Mouse (Mus musculus): ENCODE measurements around the gene Mall. TPM values are rescaled to one million over a fixed set of nuclear protein-coding genes. Genes with fewer than 3 reads are reported as not detected.

Gene Mall
- total and polyA plus RNA-seq, 3 experiments: 5.9 to 11.4 (median 7.1) TPM

- H3K4me1 ChIP-seq (ENCODE audit: control insufficient read depth, insufficient read depth, low read length): no peaks in the 10 kb centered on the region
- no peaks in the 10 kb centered on the region for H3K79me2 ChIP-seq (replicated peaks; ENCODE audit: control insufficient read depth, insufficient read depth, low read length)
- H3K27me3 ChIP-seq (ENCODE audit: control insufficient read depth, insufficient read depth, low read length): no peaks in the 10 kb centered on the region
- no peak overlapping the region for H3K4me3 ChIP-seq
- WGBS: 69% methylated on average over 10 of the region's 10 CpGs
- H3K36me3 ChIP-seq (ENCODE audit: control insufficient read depth, insufficient read depth, low read length): no peaks in the 10 kb centered on the region
- no peak for DNase-seq
- TF ChIP-seq EP300 (IDR thresholded peaks at IDR 0.05; ENCODE audit: insufficient read depth, low read depth, low read length) (no peak), POLR2A (IDR thresholded peaks at IDR 0.05; ENCODE audit: insufficient read depth, low read depth, low read length) (no peak), CTCF (IDR thresholded peaks at IDR 0.05) (no peak)
- H3K27ac ChIP-seq: no peak overlapping the region
- no peak overlapping the region for H3K9ac ChIP-seq (ENCODE audit: low read depth, low read length)
- intact Hi-C loops (cut with DNase I): loop anchor here (2.0 kb wide), 1 partner anchor 92 kb away; no protein-coding TSS in a partner anchor
These were observed 30.8 kb upstream of the Mall start for GRCm38 (mm10) chr2:127760429-127761000.

GRCm38 (mm10) chr2:127760014-127760413 lies 30.3 kb upstream of the Mall start:
- no peak for DNase-seq
- TF ChIP-seq EP300 (IDR thresholded peaks at IDR 0.05; ENCODE audit: insufficient read depth, low read depth, low read length) (no peak), CTCF (IDR thresholded peaks at IDR 0.05) (no peak), POLR2A (IDR thresholded peaks at IDR 0.05; ENCODE audit: insufficient read depth, low read depth, low read length) (no peak)
- intact Hi-C loops (cut with DNase I): loop anchor here (2.0 kb wide), 1 partner anchor 93 kb away; no protein-coding TSS in a partner anchor
- H3K27ac ChIP-seq: no peak overlapping the region
- H3K4me1 ChIP-seq (ENCODE audit: control insufficient read depth, insufficient read depth, low read length): no peaks in the 10 kb centered on the region
- WGBS: 77% methylated on average over 6 of the region's 6 CpGs
- no peaks in the 10 kb centered on the region for H3K79me2 ChIP-seq (replicated peaks; ENCODE audit: control insufficient read depth, insufficient read depth, low read length)
- no peaks in the 10 kb centered on the region for H3K27me3 ChIP-seq (ENCODE audit: control insufficient read depth, insufficient read depth, low read length)
- no peak overlapping the region for H3K9ac ChIP-seq (ENCODE audit: low read depth, low read length)
- no peaks in the 10 kb centered on the region for H3K36me3 ChIP-seq (ENCODE audit: control insufficient read depth, insufficient read depth, low read length)
- H3K4me3 ChIP-seq: no peak overlapping the region

- Histone ChIP-seq H3K79me2 (replicated peaks; ENCODE audit: control insufficient read depth, insufficient read depth, low read length) (no peaks in the 10 kb centered on the region), H3K9ac (ENCODE audit: low read depth, low read length) (no peak overlapping the region), H3K27me3 (ENCODE audit: control insufficient read depth, insufficient read depth, low read length) (no peaks in the 10 kb centered on the region), H3K36me3 (ENCODE audit: control insufficient read depth, insufficient read depth, low read length) (no peaks in the 10 kb centered on the region), H3K4me1 (ENCODE audit: control insufficient read depth, insufficient read depth, low read length) (no peaks in the 10 kb centered on the region), H3K4me3 (no peak overlapping the region), H3K27ac (no peak overlapping the region; the same call in 1 of the 2 replicates)
- peak in 1 of 2 experiments; percentile 30 for DNase-seq
- intact Hi-C loops (cut with DNase I): loop anchor here (2.0 to 5.0 kb wide), 2 partner anchors 75 to 152 kb away; no protein-coding TSS in a partner anchor
- 46% methylated on average over 5 of the region's 5 CpGs for WGBS
- TF ChIP-seq CTCF (IDR thresholded peaks at IDR 0.05): peak; percentile 27
- no peak for TF ChIP-seq EP300 (IDR thresholded peaks at IDR 0.05; ENCODE audit: insufficient read depth, low read depth, low read length)
These were observed 29.6 kb upstream of the Mall start for GRCm38 (mm10) chr2:127759157-127759880.

- Histone ChIP-seq H3K27ac (peak overlapping the region; percentile 12; the same call in 1 of the 2 replicates), H3K27me3 (ENCODE audit: control insufficient read depth, insufficient read depth, low read length) (no peaks in the 10 kb centered on the region), H3K4me1 (ENCODE audit: control insufficient read depth, insufficient read depth, low read length) (no peaks in the 10 kb centered on the region), H3K4me3 (no peak overlapping the region), H3K9ac (ENCODE audit: low read depth, low read length) (no peak overlapping the region), H3K79me2 (replicated peaks; ENCODE audit: control insufficient read depth, insufficient read depth, low read length) (no peaks in the 10 kb centered on the region), H3K36me3 (ENCODE audit: control insufficient read depth, insufficient read depth, low read length) (no peaks in the 10 kb centered on the region)
- intact Hi-C loops (cut with DNase I): loop anchor here (5.0 kb wide), 1 partner anchor 150 kb away; no protein-coding TSS in a partner anchor
- TF ChIP-seq POLR2A (IDR thresholded peaks at IDR 0.05; ENCODE audit: insufficient read depth, low read depth, low read length) (no peak), EP300 (IDR thresholded peaks at IDR 0.05; ENCODE audit: insufficient read depth, low read depth, low read length) (no peak), CTCF (IDR thresholded peaks at IDR 0.05) (no peak)
- peak in 1 of 2 experiments; percentile 20 for DNase-seq
- WGBS: 43% methylated on average over 8 of the region's 8 CpGs
These were observed 27.4 kb upstream of the Mall start for GRCm38 (mm10) chr2:127757171-127757570.

GRCm38 (mm10) chr2:127754113-127754512 lies 24.4 kb upstream of the Mall start:
- no peak overlapping the region for H3K4me3 ChIP-seq
- TF ChIP-seq EP300 (IDR thresholded peaks at IDR 0.05; ENCODE audit: insufficient read depth, low read depth, low read length) (no peak), POLR2A (IDR thresholded peaks at IDR 0.05; ENCODE audit: insufficient read depth, low read depth, low read length) (no peak), CTCF (IDR thresholded peaks at IDR 0.05) (no peak)
- 96% methylated on average over 4 of the region's 4 CpGs for WGBS
- H3K79me2 ChIP-seq (replicated peaks; ENCODE audit: control insufficient read depth, insufficient read depth, low read length): no peaks in the 10 kb centered on the region
- H3K27me3 ChIP-seq (ENCODE audit: control insufficient read depth, insufficient read depth, low read length): no peaks in the 10 kb centered on the region
- H3K27ac ChIP-seq: no peak overlapping the region
- no peaks in the 10 kb centered on the region for H3K36me3 ChIP-seq (ENCODE audit: control insufficient read depth, insufficient read depth, low read length)
- H3K4me1 ChIP-seq (ENCODE audit: control insufficient read depth, insufficient read depth, low read length): no peaks in the 10 kb centered on the region
- H3K9ac ChIP-seq (ENCODE audit: low read depth, low read length): no peak overlapping the region
- DNase-seq: no peak
- intact Hi-C loops (cut with DNase I): no loop called here
